22 mouse cellular contexts compared by ENCODE assay signal in genomic region chr9:98051343-98051742, GRCm38 (mm10). TPM values are rescaled to one million over a fixed set of nuclear protein-coding genes. Genes with fewer than 3 reads are reported as not detected.
DNase-seq lines count a peak whose midpoint lies in the region; ATAC-seq lines count a peak whose summit lies in the region.
"Had no signal": no experiment of that assay in that cellular context is flagged by ENCODE, and none has a peak within 500 bp of the region (broad histone marks: within the 10 kb centered on the region; RNA-seq: fewer than 3 reads in every experiment).

No protein-coding gene starts in this region.

- H3K27me3 ChIP-seq in forebrain, embryonic 15.5 days = no peaks in the 10 kb centered on the region
- no peaks in the 10 kb centered on the region for H3K27me3 ChIP-seq in forebrain, embryonic 11.5 days (ENCODE audit: control insufficient read depth, insufficient read depth, low read length)
- no peaks in the 10 kb centered on the region for H3K27me3 ChIP-seq in hindbrain, embryonic 16.5 days (replicated peaks; ENCODE audit: control insufficient read depth, insufficient read depth, low read length)
- H3K27me3 ChIP-seq in hindbrain, embryonic 11.5 days (ENCODE audit: control insufficient read depth, insufficient read depth, low read length) = no peaks in the 10 kb centered on the region
- H3K27me3 ChIP-seq in midbrain, embryonic 16.5 days (ENCODE audit: control insufficient read depth, insufficient read depth, low read depth, low read length) = no peaks in the 10 kb centered on the region
- no peaks in the 10 kb centered on the region for H3K27me3 ChIP-seq in midbrain, embryonic 11.5 days (ENCODE audit: control insufficient read depth, insufficient read depth, low read length)
- H3K27me3 ChIP-seq: embryonic facial prominence, embryonic 15.5 days; kidney, embryonic 15.5 days; limb, embryonic 15.5 days had no signal

- H3K36me3 ChIP-seq in forebrain, embryonic 15.5 days = no peaks in the 10 kb centered on the region
- no peaks in the 10 kb centered on the region for H3K36me3 ChIP-seq in forebrain, embryonic 11.5 days (ENCODE audit: control insufficient read depth, insufficient read depth, low read length)
- H3K36me3 ChIP-seq in hindbrain, embryonic 16.5 days (ENCODE audit: control insufficient read depth, insufficient read depth, low read length) = no peaks in the 10 kb centered on the region
- no peaks in the 10 kb centered on the region for H3K36me3 ChIP-seq in hindbrain, embryonic 11.5 days (ENCODE audit: control insufficient read depth, insufficient read depth, low read length)
- H3K36me3 ChIP-seq in midbrain, embryonic 16.5 days (ENCODE audit: control insufficient read depth, insufficient read depth, low read length) = no peaks in the 10 kb centered on the region
- no peaks in the 10 kb centered on the region for H3K36me3 ChIP-seq in midbrain, embryonic 11.5 days (ENCODE audit: control insufficient read depth, insufficient read depth, low read length)
- H3K36me3 ChIP-seq: embryonic facial prominence, embryonic 15.5 days; kidney, embryonic 15.5 days; limb, embryonic 15.5 days had no signal

- H3K9ac ChIP-seq in forebrain, embryonic 15.5 days (replicated peaks) = no peak overlapping the region
- no peak overlapping the region for H3K9ac ChIP-seq in forebrain, embryonic 11.5 days (ENCODE audit: low read length)
- H3K9ac ChIP-seq in hindbrain, embryonic 16.5 days (ENCODE audit: low read depth, low read length) = no peak overlapping the region
- no peak overlapping the region for H3K9ac ChIP-seq in hindbrain, embryonic 11.5 days (ENCODE audit: low read depth, low read length)
- no peak overlapping the region for H3K9ac ChIP-seq in midbrain, embryonic 16.5 days (ENCODE audit: low read depth, low read length)
- H3K9ac ChIP-seq in midbrain, embryonic 11.5 days (ENCODE audit: low read length) = no peak overlapping the region
- H3K9ac ChIP-seq: embryonic facial prominence, embryonic 15.5 days; kidney, embryonic 15.5 days; limb, embryonic 15.5 days; liver, embryonic 14.5 days; lung, embryonic 14.5 days had no signal

- H3K4me1 ChIP-seq in forebrain, embryonic 15.5 days = peaks cover 4% of the 10 kb centered on the region
- no peaks in the 10 kb centered on the region for H3K4me1 ChIP-seq in forebrain, embryonic 11.5 days (replicated peaks; ENCODE audit: control insufficient read depth, insufficient read depth, low read length)
- H3K4me1 ChIP-seq in hindbrain, embryonic 16.5 days (ENCODE audit: control insufficient read depth, insufficient read depth, low read depth, low read length) = no peaks in the 10 kb centered on the region
- no peaks in the 10 kb centered on the region for H3K4me1 ChIP-seq in hindbrain, embryonic 11.5 days (replicated peaks; ENCODE audit: control insufficient read depth, insufficient read depth, low read length)
- 0 out of 2 replicates have a peak, but pooled peaks cover 2% of the 10 kb centered on the region for H3K4me1 ChIP-seq in midbrain, embryonic 16.5 days (ENCODE audit: control insufficient read depth, insufficient read depth, low read length)
- no peaks in the 10 kb centered on the region for H3K4me1 ChIP-seq in midbrain, embryonic 11.5 days (ENCODE audit: control insufficient read depth, insufficient read depth, low read length)
- H3K4me1 ChIP-seq: embryonic facial prominence, embryonic 15.5 days; kidney, embryonic 15.5 days; limb, embryonic 15.5 days had no signal

- peak; percentile 69; the same call in 1 of the 2 replicates for ATAC-seq in forebrain, embryonic 15.5 days (replicated peaks)
- ATAC-seq in forebrain, embryonic 11.5 days (replicated peaks; ENCODE audit: low FRiP score) = no peak
- no peak for ATAC-seq in hindbrain, embryonic 16.5 days
- ATAC-seq in hindbrain, embryonic 11.5 days (ENCODE audit: low FRiP score) = no peak
- ATAC-seq in midbrain, embryonic 16.5 days = no peak
- no peak for ATAC-seq in midbrain, embryonic 11.5 days (ENCODE audit: low FRiP score)
- ATAC-seq: intestine, postnatal 0 days had no signal

- no peak overlapping the region for H3K27ac ChIP-seq in forebrain, embryonic 15.5 days (replicated peaks)
- no peak overlapping the region for H3K27ac ChIP-seq in forebrain, embryonic 11.5 days (ENCODE audit: low read depth, low read length)
- H3K27ac ChIP-seq in hindbrain, embryonic 16.5 days (ENCODE audit: low read depth, low read length) = no peak overlapping the region
- H3K27ac ChIP-seq in hindbrain, embryonic 11.5 days (ENCODE audit: low read depth, low read length) = no peak overlapping the region
- H3K27ac ChIP-seq in midbrain, embryonic 16.5 days (ENCODE audit: low read length) = no peak overlapping the region
- H3K27ac ChIP-seq in midbrain, embryonic 11.5 days (ENCODE audit: low read depth, low read length) = no peak overlapping the region
- H3K27ac ChIP-seq: embryonic facial prominence, embryonic 15.5 days; kidney, embryonic 15.5 days; left cerebral cortex, adult 2 months; limb, embryonic 15.5 days; liver, embryonic 14.5 days had no signal

- WGBS in forebrain, embryonic 15.5 days = 23% methylated on average over 12 of the region's 12 CpGs
- 72% methylated on average over 12 of the region's 12 CpGs for WGBS in forebrain, embryonic 11.5 days
- 48% methylated on average over 12 of the region's 12 CpGs for WGBS in hindbrain, embryonic 16.5 days
- 86% methylated on average over 12 of the region's 12 CpGs for WGBS in hindbrain, embryonic 11.5 days
- WGBS in midbrain, embryonic 16.5 days = 49% methylated on average over 12 of the region's 12 CpGs
- WGBS in midbrain, embryonic 11.5 days = 77% methylated on average over 12 of the region's 12 CpGs

- H3K4me2 ChIP-seq in forebrain, embryonic 15.5 days (replicated peaks) = peak overlapping the region; percentile 14; the same call in 1 of the 2 replicates
- H3K4me2 ChIP-seq in forebrain, embryonic 11.5 days (ENCODE audit: low read depth, low read length, severe bottlenecking) = no peak overlapping the region
- peak overlapping the region; percentile 25 for H3K4me2 ChIP-seq in hindbrain, embryonic 16.5 days (ENCODE audit: low read length)
- no peak overlapping the region for H3K4me2 ChIP-seq in hindbrain, embryonic 11.5 days (replicated peaks; ENCODE audit: low read depth, low read length)
- H3K4me2 ChIP-seq in midbrain, embryonic 16.5 days (ENCODE audit: low read length) = peak overlapping the region; percentile 38
- no peak overlapping the region for H3K4me2 ChIP-seq in midbrain, embryonic 11.5 days
- H3K4me2 ChIP-seq: embryonic facial prominence, embryonic 15.5 days; heart, embryonic 11.5 days; kidney, embryonic 15.5 days; limb, embryonic 15.5 days; lung, embryonic 14.5 days had no signal

- no peak for DNase-seq in forebrain, embryonic 11.5 days (ENCODE audit: low spot score)
- no peak for DNase-seq in hindbrain, embryonic 11.5 days (ENCODE audit: low spot score)
- no peak for DNase-seq in midbrain, embryonic 11.5 days (ENCODE audit: low spot score, missing footprints)
- no peak for DNase-seq in right cerebral cortex, postnatal 25 days
- DNase-seq: adrenal gland, postnatal 36 days; cerebellum, adult 18-20 months; gastrocnemius, postnatal 10 days; kidney, postnatal 36 days; layer of hippocampus, adult 9-11 months; lung, embryonic 14.5 days; right cerebral cortex, postnatal 4 days; thymus, postnatal 25 days had no signal

- H3K9me3 ChIP-seq in forebrain, embryonic 15.5 days = no peaks in the 10 kb centered on the region
- H3K9me3 ChIP-seq in forebrain, embryonic 11.5 days (ENCODE audit: control insufficient read depth, low read length) = no peaks in the 10 kb centered on the region
- no peaks in the 10 kb centered on the region for H3K9me3 ChIP-seq in hindbrain, embryonic 16.5 days (ENCODE audit: control insufficient read depth, low read length)
- no peaks in the 10 kb centered on the region for H3K9me3 ChIP-seq in hindbrain, embryonic 11.5 days (ENCODE audit: control insufficient read depth, low read length)
- no peaks in the 10 kb centered on the region for H3K9me3 ChIP-seq in midbrain, embryonic 16.5 days (replicated peaks; ENCODE audit: control insufficient read depth, low read length, poor library complexity, severe bottlenecking)
- H3K9me3 ChIP-seq in midbrain, embryonic 11.5 days (ENCODE audit: control insufficient read depth, low read length) = no peaks in the 10 kb centered on the region
- H3K9me3 ChIP-seq: embryonic facial prominence, embryonic 15.5 days; kidney, embryonic 15.5 days; limb, embryonic 15.5 days had no signal

- H3K4me3 ChIP-seq in forebrain, embryonic 15.5 days = no peak overlapping the region
- no peak overlapping the region for H3K4me3 ChIP-seq in forebrain, embryonic 11.5 days (ENCODE audit: low read depth, low read length)
- H3K4me3 ChIP-seq in hindbrain, embryonic 16.5 days (ENCODE audit: low read length) = no peak overlapping the region
- no peak overlapping the region for H3K4me3 ChIP-seq in hindbrain, embryonic 11.5 days (ENCODE audit: low read depth, low read length)
- H3K4me3 ChIP-seq in midbrain, embryonic 16.5 days (ENCODE audit: low read depth, low read length) = no peak overlapping the region
- H3K4me3 ChIP-seq in midbrain, embryonic 11.5 days (ENCODE audit: low read depth, low read length) = no peak overlapping the region
- H3K4me3 ChIP-seq: embryonic facial prominence, embryonic 15.5 days; kidney, embryonic 15.5 days; left cerebral cortex, adult 2 months; limb, embryonic 15.5 days had no signal

RNA-seq across cellular contexts. Expression of gene Clstn2, which starts 18.4 kb away (rescaled TPM):
- 15.1 and 19.1 TPM in 2 replicates for polyA plus RNA-seq in forebrain, embryonic 15.5 days (2015; fragmentation: Nextera tagmentation; extraction: Ambion mirVana)
- 1.3 and 1.8 TPM in 2 replicates for polyA plus RNA-seq in forebrain, embryonic 11.5 days (2014; fragmentation: Nextera tagmentation; extraction: Ambion mirVana)
- polyA plus RNA-seq in hindbrain, embryonic 16.5 days (2015; fragmentation: Nextera tagmentation; extraction: Ambion mirVana) = 13.1 and 14.6 TPM in 2 replicates
- polyA plus RNA-seq in hindbrain, embryonic 11.5 days (2014; fragmentation: Nextera tagmentation; extraction: Ambion mirVana) = 2.0 and 2.6 TPM in 2 replicates
- polyA plus RNA-seq in midbrain, embryonic 16.5 days (2015; fragmentation: Nextera tagmentation; extraction: Ambion mirVana) = 9.0 and 10.2 TPM in 2 replicates
- 1.6 and 1.7 TPM in 2 replicates for polyA plus RNA-seq in midbrain, embryonic 11.5 days (2014; fragmentation: Nextera tagmentation; extraction: Ambion mirVana)

Comparison
In these comparisons a context has a peak if more than half of its experiments do, and no peak if none do; other contexts are left out.
1. H3K4me2 ChIP-seq: peak in forebrain, embryonic 15.5 days (single experiment), hindbrain, embryonic 16.5 days (single experiment) and midbrain, embryonic 16.5 days (single experiment); none in forebrain, embryonic 11.5 days (single experiment), hindbrain, embryonic 11.5 days (single experiment) and midbrain, embryonic 11.5 days (single experiment).